Comparison of ENCODE assay signal across 19 mouse cellular contexts in genomic region chr1:179832710-179833240, GRCm38 (mm10). TPM values are rescaled to one million over a fixed set of nuclear protein-coding genes. Genes with fewer than 3 reads are reported as not detected.
"Had no signal": no experiment of that assay in that cellular context is flagged by ENCODE, and none has a peak within 500 bp of the region (broad histone marks: within the 10 kb centered on the region; RNA-seq: fewer than 3 reads in every experiment).

No protein-coding gene starts in this region.

- H3K4me1 ChIP-seq: midbrain, embryonic 10.5 days; midbrain, embryonic 12.5 days; neural tube, embryonic 13.5 days; neural tube, embryonic 15.5 days had no signal

- ATAC-seq: midbrain, embryonic 16.5 days had no signal

- DNase-seq: lung, adult 18-20 months; lung, embryonic 14.5 days; lung, postnatal 10 days; midbrain, embryonic 14.5 days; retina, postnatal 1 day; right cerebral cortex, adult 18-20 months; thymus, adult 18-20 months; thymus, postnatal 14 days; thymus, postnatal 36 days had no signal

- H3K36me3 ChIP-seq: midbrain, embryonic 10.5 days; midbrain, embryonic 12.5 days; neural tube, embryonic 13.5 days; neural tube, embryonic 15.5 days had no signal

- H3K4me3 ChIP-seq: midbrain, embryonic 10.5 days; midbrain, embryonic 12.5 days; myocyte; neural tube, embryonic 13.5 days; neural tube, embryonic 15.5 days had no signal

- H3K27me3 ChIP-seq: midbrain, embryonic 12.5 days; neural tube, embryonic 13.5 days; neural tube, embryonic 15.5 days had no signal

RNA-seq across cellular contexts. Expression of gene Gm10518, which starts 29.6 kb away (rescaled TPM):
- polyA plus RNA-seq: lung, embryonic 14.5 days; lung, embryonic 16.5 days; macrophage; midbrain, embryonic 14.5 days; midbrain, embryonic 16.5 days; neural tube, embryonic 13.5 days; neural tube, embryonic 15.5 days; spleen, adult 2 months; stomach, embryonic 16.5 days had no signal
